Mouse (Mus musculus) pancreas, adult 10 weeks (tissue): ENCODE data around the gene Bmpr1a. TPM values are rescaled to one million over a fixed set of nuclear protein-coding genes. Genes with fewer than 3 reads are reported as not detected.

ENCODE experiments used
- polyA plus RNA-seq: library from polyadenylated mRNA; stranded (reverse); fragments of 350-450 nt; fragmentation: Illumina TruSeq; extraction: RNeasy Lipid Tissue Mini Kit (QIAGEN cat#74804); gene quantifications from one replicate; pipeline ENCODE4 v1.2.3, GENCODE M21; 2015; ENCODE audit warnings: low read depth, low replicate concordance; ENCODE audit not compliant: insufficient read depth

Bmpr1a gene
- polyA plus RNA-seq: 5.8 TPM

DNA sequence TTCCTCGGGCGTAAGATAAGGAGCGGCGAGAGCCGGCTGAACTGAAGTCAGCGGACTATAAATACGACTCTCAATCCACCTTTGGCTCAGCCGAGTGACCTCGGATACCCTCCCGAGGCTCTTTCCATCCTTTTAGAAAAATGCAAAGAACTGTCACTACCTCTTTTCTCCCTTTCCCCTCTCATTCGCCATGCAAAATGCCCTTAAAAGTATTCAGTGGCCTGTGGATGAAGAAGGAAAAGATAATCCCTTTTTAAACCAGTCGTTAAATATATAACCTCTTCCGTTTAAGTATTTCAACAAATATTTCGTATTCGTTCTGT lies at the start of gene Bmpr1a:
Gene Bmpr1a (minus strand): TSS at position 17 of the 323 bp plus-strand sequence.

DNA sequence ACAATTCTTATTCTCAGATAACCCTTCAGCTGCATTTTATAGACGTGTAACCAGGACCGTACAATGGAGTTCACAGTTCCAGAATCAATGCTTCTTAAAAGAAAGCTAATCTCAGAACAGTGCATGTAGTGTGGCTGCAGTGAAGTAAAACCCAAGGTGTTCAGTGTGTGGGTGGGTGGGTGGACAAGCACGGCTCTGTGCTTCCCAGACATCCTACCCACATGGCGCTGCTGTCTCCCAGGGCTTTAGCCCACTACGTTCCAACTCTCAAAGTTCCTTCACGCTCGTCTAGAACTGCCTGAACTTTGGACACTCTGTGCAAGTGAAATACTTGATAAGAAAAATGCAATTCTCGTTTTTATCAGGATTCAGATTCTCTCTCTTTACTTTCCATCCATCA lies 19.6 kb upstream of the Bmpr1a start, which contains the start of gene 9230112D13Rik:
Gene 9230112D13Rik (minus strand): TSS at position 101 of the 400 bp plus-strand sequence.

DNA sequence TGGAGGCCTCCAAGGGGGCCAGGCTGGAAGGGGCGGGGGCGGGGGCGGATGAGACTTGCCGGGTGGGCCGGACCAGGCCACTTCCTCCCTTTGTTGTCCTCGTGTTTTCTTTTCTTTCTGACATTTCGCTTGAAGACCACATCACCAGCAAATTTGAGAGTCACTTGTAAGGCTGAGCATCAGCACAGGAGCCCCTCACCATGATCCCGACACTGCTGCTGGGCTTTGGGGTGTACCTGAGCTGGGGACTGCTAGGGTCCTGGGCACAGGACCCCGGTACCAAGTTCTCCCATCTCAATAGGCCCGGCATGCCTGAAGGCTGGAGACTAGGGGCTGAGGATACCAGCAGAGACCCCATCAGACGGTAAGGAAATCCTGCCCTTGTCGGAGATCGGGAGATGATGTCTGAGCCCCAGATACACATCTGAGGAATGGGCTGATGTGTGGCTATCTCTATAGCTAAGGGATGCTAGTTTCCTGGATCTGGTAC lies 127.7 kb downstream of the Bmpr1a start, which contains the start of gene Mmrn2:
Gene Mmrn2 (plus strand): TSS at position 51 of the 490 bp plus-strand sequence.

DNA sequence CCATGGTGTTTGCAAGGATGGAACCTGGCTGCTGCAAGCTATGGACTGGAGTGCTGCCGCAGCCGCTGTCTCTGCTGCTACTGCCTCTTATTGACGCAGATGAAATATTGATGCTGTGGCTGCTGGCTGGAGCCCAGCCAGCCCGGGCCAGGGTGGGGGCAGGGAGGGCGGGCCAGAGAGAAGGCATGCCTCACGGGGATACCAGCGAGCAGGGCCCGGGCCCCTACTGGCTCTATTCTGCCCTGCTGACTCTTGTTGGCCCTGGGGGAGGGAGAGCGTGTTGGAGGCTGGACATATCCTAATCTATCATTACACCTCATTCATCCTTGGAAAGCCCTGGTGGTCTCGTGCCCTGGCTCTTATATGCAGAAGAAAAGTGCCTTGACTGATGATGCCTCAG lies 128.6 kb downstream of the Bmpr1a start, which contains the start of gene Sncg:
Gene Sncg (minus strand): TSS at position 213 of the 400 bp plus-strand sequence.

Other genes starting within 250 kb of the Bmpr1a start
- gene Shld2, start 192.8 kb downstream of the Bmpr1a start, polyA plus RNA-seq: 1.7 TPM
- 29.8 TPM for gene Glud1, start 192.6 kb downstream of the Bmpr1a start, polyA plus RNA-seq
- 3.0 TPM for gene Fam25c, start 147.9 kb downstream of the Bmpr1a start, polyA plus RNA-seq
- gene Sncg, start 128.6 kb downstream of the Bmpr1a start, polyA plus RNA-seq: 19.0 TPM
- gene Mmrn2, start 127.9 kb downstream of the Bmpr1a start, polyA plus RNA-seq: 17.0 TPM
- not detected for gene 9230112D13Rik, start 19.5 kb upstream of the Bmpr1a start, polyA plus RNA-seq
- gene Ldb3, start 85.3 kb upstream of the Bmpr1a start, polyA plus RNA-seq: 1.1 TPM
- not detected for gene Opn4, start 96.8 kb upstream of the Bmpr1a start, polyA plus RNA-seq
- gene Wapl, start 170.6 kb upstream of the Bmpr1a start, polyA plus RNA-seq: 9.8 TPM